Mouse (Mus musculus) lung, embryonic 14.5 days (tissue): ENCODE measurements around the gene Ifnar1. TPM values are rescaled to one million over a fixed set of nuclear protein-coding genes. Genes with fewer than 3 reads are reported as not detected.

Experiments used
- ATAC-seq: fragments of 200-750 bp; cut with Nextera tagmentation; 2 replicates; pipeline ENCODE4 v1.8.0; 2017; ENCODE audit warnings: mild to moderate bottlenecking, moderate TSS enrichment, moderate library complexity; ENCODE audit not compliant: insufficient read depth
- DNase-seq: peaks from one replicate; pipeline ENCODE4 v3.0.0-alpha.2; 2015
- H3K27ac ChIP-seq: fragments of 300-500 bp; sonication (generic); 2 replicates; pipeline ENCODE4 v1.5.1; 2014; ENCODE audit warnings: low read depth, mild to moderate bottlenecking, moderate library complexity
- H3K27me3 ChIP-seq: fragments of 300-500 bp; sonication (generic); 2 replicates; pipeline ENCODE4 v1.6.1; 2014; ENCODE audit warnings: low read length, control low read depth; ENCODE audit not compliant: insufficient read depth
- H3K36me3 ChIP-seq: fragments of 300-500 bp; sonication (generic); 2 replicates; pipeline ENCODE4 v1.6.1; 2014; ENCODE audit warnings: control low read depth; ENCODE audit not compliant: insufficient read depth
- H3K4me1 ChIP-seq: fragments of 300-500 bp; sonication (generic); 2 replicates; pipeline ENCODE4 v1.6.1; 2014; ENCODE audit warnings: antibody characterized with exemption, control low read depth; ENCODE audit not compliant: insufficient read depth
- H3K4me2 ChIP-seq: fragments of 300-500 bp; sonication (generic); 2 replicates; pipeline ENCODE4 v1.6.1; 2014; ENCODE audit warnings: mild to moderate bottlenecking
- H3K4me3 ChIP-seq: fragments of 300-500 bp; sonication (generic); 2 replicates; pipeline ENCODE4 v1.5.1; 2014; ENCODE audit warnings: low read depth, low read length
- H3K9ac ChIP-seq: fragments of 300-500 bp; sonication (generic); 2 replicates; pipeline ENCODE4 v1.6.1; 2014
- H3K9me3 ChIP-seq: fragments of 300-500 bp; sonication (generic); 2 replicates; pipeline ENCODE4 v1.6.1; 2016; ENCODE audit warnings: low read depth, low read length, control low read depth
- CTCF ChIP-seq: IDR thresholded peaks from 2 replicates; pipeline ENCODE4 v1.5.1; 2016; ENCODE audit warnings: antibody characterized with exemption, low read depth
- WGBS: fragments of 180-500 bp; shearing (Covaris S2); extraction: QIAGEN DNeasy Blood & Tissue Kit; methylation state at CpG from one replicate; pipeline ENCODE4 v1.1.7; 2014; 5-methylcytosine and 5-hydroxymethylcytosine counted together
- polyA plus RNA-seq: library from polyadenylated mRNA; unstranded; fragments of >200 nt; fragmentation: Nextera tagmentation; extraction: Ambion mirVana; gene quantifications from 2 replicates; pipeline ENCODE4 v1.2.1, GENCODE M21; 2014

Gene Ifnar1
- polyA plus RNA-seq, 1 experiment from 2014 or later = 73.6 TPM

GRCm38 (mm10) chr16:91451949-91452348 lies 33.1 kb upstream of the Ifnar1 start:
- Histone ChIP-seq H3K9ac (no peak overlapping the region), H3K9me3 (no peaks in the 10 kb centered on the region), H3K4me2 (no peak overlapping the region), H3K27me3 (no peaks in the 10 kb centered on the region), H3K36me3 (no peaks in the 10 kb centered on the region), H3K4me3 (no peak overlapping the region), H3K27ac (peak overlapping the region; percentile 44; the same call in 1 of the 2 replicates), H3K4me1 (peaks cover 2% of the 10 kb centered on the region; the same call in 1 of the 2 replicates)
- DNase-seq (no peak), ATAC-seq (no peak)
- whole genome bisulfite sequencing = 69% methylated on average over 2 of the region's 2 CpGs
- no peak for TF ChIP-seq CTCF

GRCm38 (mm10) chr16:91452363-91452896 lies 32.6 kb upstream of the Ifnar1 start:
- ATAC-seq (peak; percentile 41; the same call in 1 of the 2 replicates), DNase-seq (peak; percentile 60)
- no peaks in the 10 kb centered on the region for H3K9me3 ChIP-seq
- no peak overlapping the region for H3K4me3 ChIP-seq
- H3K9ac ChIP-seq = no peak overlapping the region
- TF ChIP-seq CTCF = no peak; the same call in 1 of the 2 replicates
- H3K36me3 ChIP-seq = no peaks in the 10 kb centered on the region
- H3K4me2 ChIP-seq = no peak overlapping the region
- H3K27ac ChIP-seq = peak overlapping the region; percentile 44; the same call in 1 of the 2 replicates
- 18% methylated on average over 6 of the region's 6 CpGs for WGBS
- H3K4me1 ChIP-seq = peaks cover 2% of the 10 kb centered on the region; the same call in 1 of the 2 replicates
- H3K27me3 ChIP-seq = no peaks in the 10 kb centered on the region

- Histone ChIP-seq H3K9me3 (no peaks in the 10 kb centered on the region), H3K4me1 (no peaks in the 10 kb centered on the region), H3K36me3 (no peaks in the 10 kb centered on the region), H3K4me2 (no peak overlapping the region), H3K27me3 (no peaks in the 10 kb centered on the region), H3K9ac (no peak overlapping the region), H3K4me3 (no peak overlapping the region), H3K27ac (no peak overlapping the region)
- TF ChIP-seq CTCF = no peak
- ATAC-seq = no peak
- DNase-seq = no peak
- 75% methylated on average over 4 of the region's 4 CpGs for WGBS
These were observed 29.2 kb upstream of the Ifnar1 start for GRCm38 (mm10) chr16:91455868-91456267.

- no peak overlapping the region for H3K4me3 ChIP-seq
- TF ChIP-seq CTCF = no peak
- WGBS = 55% methylated on average over 21 of the region's 21 CpGs
- no peak overlapping the region for H3K9ac ChIP-seq
- H3K36me3 ChIP-seq = no peaks in the 10 kb centered on the region
- H3K27ac ChIP-seq = no peak overlapping the region
- no peaks in the 10 kb centered on the region for H3K27me3 ChIP-seq
- DNase-seq (no peak), ATAC-seq (no peak; the same call in 1 of the 2 replicates)
- no peaks in the 10 kb centered on the region for H3K4me1 ChIP-seq
- H3K4me2 ChIP-seq = no peak overlapping the region
- H3K9me3 ChIP-seq = no peaks in the 10 kb centered on the region
These were observed 26.7 kb upstream of the Ifnar1 start for GRCm38 (mm10) chr16:91458301-91458746.

- H3K27me3 ChIP-seq = no peaks in the 10 kb centered on the region
- no peak overlapping the region for H3K4me3 ChIP-seq
- ATAC-seq (no peak), DNase-seq (no peak)
- no peak overlapping the region for H3K9ac ChIP-seq
- TF ChIP-seq CTCF = no peak
- no peak overlapping the region for H3K4me2 ChIP-seq
- H3K4me1 ChIP-seq = no peaks in the 10 kb centered on the region
- H3K36me3 ChIP-seq = no peaks in the 10 kb centered on the region
- no peak overlapping the region for H3K27ac ChIP-seq
- H3K9me3 ChIP-seq = no peaks in the 10 kb centered on the region
- 47% methylated on average over 5 of the region's 5 CpGs for WGBS
These were observed 26.1 kb upstream of the Ifnar1 start for GRCm38 (mm10) chr16:91458976-91459375.

- Histone ChIP-seq H3K4me3 (no peak overlapping the region), H3K9ac (no peak overlapping the region), H3K27me3 (no peaks in the 10 kb centered on the region), H3K4me1 (no peaks in the 10 kb centered on the region), H3K4me2 (no peak overlapping the region), H3K27ac (no peak overlapping the region), H3K36me3 (no peaks in the 10 kb centered on the region), H3K9me3 (no peaks in the 10 kb centered on the region)
- 82% methylated on average over 3 of the region's 3 CpGs for WGBS
- ATAC-seq (no peak), DNase-seq (no peak)
- TF ChIP-seq CTCF = no peak
These were observed 25.6 kb upstream of the Ifnar1 start for GRCm38 (mm10) chr16:91459396-91459795.

- no peaks in the 10 kb centered on the region for H3K9me3 ChIP-seq
- no peak overlapping the region for H3K27ac ChIP-seq
- H3K36me3 ChIP-seq = no peaks in the 10 kb centered on the region
- no peaks in the 10 kb centered on the region for H3K27me3 ChIP-seq
- no peak for DNase-seq
- no peak overlapping the region for H3K9ac ChIP-seq
- no peak overlapping the region for H3K4me3 ChIP-seq
- ATAC-seq = no peak
- peak; percentile 41 for TF ChIP-seq CTCF
- no peaks in the 10 kb centered on the region for H3K4me1 ChIP-seq
- no peak overlapping the region for H3K4me2 ChIP-seq
- WGBS = 66% methylated on average over 11 of the region's 11 CpGs
These were observed 25.1 kb upstream of the Ifnar1 start for GRCm38 (mm10) chr16:91459841-91460370.
